Mouse (Mus musculus): Measurements from ENCODE around the gene Otulin.

The Otulin gene

DNA sequence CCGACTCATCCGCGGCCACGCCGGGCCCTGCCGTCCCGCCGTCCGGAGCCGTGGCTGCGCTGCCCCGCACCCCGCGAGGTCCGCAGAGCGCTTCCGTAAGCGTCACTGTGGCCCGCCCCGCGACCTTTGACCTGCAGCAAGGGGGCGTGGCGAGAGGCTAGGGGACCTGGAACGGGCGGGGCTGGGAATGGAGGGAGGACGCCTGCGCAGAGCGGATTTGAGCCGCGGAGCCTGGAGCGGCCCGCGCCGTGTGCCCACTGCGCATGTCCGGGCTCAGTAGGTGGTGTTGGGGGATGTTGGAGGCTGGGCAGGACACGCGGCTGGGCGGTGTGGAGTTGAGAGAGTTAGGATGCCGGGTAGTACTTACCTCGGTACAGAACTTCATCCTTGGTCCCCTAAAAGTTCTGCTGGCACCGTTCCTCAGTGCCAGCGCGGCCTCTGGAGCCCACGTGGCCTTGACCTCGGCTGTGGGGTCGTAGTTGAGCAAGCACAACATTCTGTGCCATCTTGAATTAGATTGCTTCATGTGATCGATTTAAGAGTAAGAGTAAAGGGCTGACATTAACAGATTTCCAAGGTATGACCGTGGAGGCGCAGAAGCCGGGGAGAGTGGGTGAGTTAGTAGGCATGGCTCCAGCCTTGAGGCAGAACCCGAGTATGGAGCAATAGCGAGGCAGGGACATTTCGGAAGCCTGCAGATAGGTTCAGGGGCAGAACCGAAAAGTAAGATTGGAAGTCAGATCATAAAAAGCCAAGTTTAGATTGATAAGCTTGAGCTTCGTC lies at the start of gene Otulin:
Gene Otulin (minus strand): TSS at position 93 of the 783 bp plus-strand sequence.
- CTCF ChIA-PET: no interaction called here

DNA sequence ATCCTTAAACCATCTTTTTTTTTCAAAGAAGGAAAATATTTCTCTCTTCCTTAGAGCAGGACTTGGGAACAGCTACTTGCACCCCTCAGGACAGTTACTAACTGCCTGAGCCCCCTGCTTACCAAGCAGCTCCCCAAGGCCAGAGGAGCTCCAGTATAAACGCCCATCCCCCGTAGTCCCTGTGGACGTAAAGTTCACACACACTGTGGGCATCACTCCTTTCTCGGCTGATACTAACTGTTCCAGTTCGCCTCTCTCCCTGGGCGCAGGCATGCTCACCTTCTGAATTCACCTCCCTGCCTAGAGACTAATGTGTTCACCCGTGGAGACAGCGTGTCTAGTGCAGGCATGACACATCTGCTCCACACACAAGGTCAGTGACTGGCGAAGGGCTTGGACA lies 48.0 kb upstream of the Otulin start:
- CTCF ChIA-PET: no interaction called here

DNA sequence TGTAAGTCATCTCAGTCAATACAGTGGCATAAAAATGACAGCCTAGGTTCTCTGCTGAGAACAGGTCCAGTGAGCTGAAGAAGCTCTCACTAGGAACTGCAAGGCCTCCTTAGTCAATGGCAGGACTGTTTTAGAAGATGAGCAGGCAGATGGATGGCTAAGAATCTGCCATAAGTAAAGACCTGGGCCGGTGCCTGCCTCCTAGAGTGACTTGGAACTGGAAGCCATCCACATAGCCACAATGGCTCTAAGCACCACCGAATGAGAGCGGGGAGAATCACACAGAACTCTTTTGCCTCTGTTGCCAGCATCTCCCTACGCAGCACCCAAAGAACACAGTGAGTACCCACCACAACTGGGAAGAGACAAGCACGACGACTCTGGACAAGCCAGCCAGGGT lies 47.3 kb upstream of the Otulin start:
- CTCF ChIA-PET: interaction anchor here (0.7 kb wide), 1 partner anchor 76 kb away, joined by 7 read pairs; no protein-coding TSS in a partner anchor

DNA sequence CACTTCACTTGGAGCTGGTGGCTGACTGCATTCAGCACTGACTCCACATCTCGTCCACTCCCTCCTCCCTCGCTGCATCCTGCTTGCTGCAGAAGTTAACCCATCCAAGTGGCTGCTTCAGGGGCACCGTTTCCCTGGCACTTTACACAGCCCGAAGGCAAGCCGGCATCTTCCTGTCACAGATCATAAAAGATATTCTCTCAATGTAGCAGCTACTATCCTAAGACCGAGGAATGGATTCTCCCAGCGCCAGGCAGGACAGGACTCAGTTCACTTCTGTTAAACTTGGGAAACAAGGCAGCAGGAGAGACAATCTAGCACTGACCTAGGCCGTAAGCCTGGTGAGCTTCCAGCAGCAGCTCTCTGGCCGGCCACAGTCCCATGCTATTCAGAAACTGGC lies 45.7 kb upstream of the Otulin start:
- CTCF ChIA-PET: no interaction called here

DNA sequence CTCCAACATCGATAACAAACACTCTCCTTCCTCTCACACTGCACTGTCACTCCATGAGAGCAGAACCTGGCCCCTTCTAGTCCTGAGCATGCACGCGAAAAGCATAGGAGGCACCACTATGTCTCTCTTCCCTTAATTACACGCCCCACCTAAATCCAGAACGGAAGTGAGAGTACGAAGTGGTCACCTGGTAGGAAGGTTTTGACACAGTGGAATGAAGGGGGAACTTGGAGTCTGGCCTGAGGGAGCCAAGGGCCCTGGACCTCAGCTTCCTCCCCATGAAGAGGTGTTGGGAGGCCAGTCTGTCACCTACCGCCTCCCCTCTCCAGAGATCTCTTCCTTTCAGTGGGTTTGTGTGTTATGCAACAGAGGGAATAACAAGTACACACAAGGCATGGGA lies 44.6 kb upstream of the Otulin start:
- CTCF ChIA-PET: no interaction called here

DNA sequence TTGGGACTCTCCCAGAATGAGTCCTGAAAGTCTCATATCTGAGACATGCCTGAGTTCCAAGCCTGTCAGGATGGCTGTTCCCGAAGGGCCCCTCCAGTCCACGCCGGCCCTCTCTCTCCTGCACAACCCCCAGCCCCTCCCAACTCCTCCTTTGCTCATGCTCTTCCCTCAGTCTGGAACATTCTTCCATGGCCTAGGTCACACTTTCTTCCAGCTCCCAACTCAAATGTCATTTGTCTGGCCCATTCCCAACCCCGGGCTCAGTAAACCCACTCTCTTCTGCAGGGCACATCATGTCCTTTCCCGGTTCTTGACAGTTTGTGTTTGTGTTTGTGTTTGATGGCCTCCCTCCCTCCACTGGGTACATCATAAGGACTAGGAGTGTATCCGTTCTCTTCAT lies 43.5 kb upstream of the Otulin start:
- CTCF ChIA-PET: no interaction called here

DNA sequence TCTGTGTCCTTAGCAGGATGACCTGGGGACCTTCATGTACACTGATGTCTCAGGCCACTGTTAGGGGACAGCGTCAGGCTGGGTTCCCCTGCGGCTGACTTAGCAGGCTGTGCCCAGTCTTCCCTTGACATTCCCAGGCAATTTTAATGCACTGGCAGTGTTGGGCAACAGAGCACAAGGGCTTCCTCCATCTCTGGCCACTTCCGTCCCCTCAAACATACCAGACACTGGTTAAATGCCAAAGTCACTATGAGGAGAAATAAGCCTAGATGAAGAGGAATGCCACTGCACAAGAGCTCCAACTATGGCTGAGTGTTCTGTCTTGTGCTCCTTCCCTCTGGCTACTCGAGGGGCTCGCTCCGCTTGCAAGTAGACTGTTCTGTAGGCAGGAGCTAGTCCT lies 42.7 kb upstream of the Otulin start:
- CTCF ChIA-PET: no interaction called here

DNA sequence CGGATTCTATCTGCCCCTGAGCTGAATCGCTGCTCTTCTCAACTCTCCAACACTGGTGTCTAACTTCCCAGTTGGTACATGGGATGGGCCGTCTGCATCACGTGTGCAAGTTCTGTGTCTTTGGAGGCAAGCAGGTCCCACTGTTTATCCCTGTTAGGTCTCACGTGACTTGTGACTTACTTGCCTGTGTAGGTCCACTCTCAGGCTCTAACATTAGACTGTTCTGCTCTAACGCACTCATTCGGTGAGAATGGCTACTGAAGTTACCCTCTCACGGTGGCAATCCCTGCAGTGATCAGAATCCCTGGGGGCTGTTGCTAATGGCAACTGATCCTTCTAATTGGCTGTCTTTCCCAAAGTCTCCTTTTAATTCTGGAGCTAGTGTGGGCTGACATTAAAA lies 41.8 kb upstream of the Otulin start:
- CTCF ChIA-PET: no interaction called here

DNA sequence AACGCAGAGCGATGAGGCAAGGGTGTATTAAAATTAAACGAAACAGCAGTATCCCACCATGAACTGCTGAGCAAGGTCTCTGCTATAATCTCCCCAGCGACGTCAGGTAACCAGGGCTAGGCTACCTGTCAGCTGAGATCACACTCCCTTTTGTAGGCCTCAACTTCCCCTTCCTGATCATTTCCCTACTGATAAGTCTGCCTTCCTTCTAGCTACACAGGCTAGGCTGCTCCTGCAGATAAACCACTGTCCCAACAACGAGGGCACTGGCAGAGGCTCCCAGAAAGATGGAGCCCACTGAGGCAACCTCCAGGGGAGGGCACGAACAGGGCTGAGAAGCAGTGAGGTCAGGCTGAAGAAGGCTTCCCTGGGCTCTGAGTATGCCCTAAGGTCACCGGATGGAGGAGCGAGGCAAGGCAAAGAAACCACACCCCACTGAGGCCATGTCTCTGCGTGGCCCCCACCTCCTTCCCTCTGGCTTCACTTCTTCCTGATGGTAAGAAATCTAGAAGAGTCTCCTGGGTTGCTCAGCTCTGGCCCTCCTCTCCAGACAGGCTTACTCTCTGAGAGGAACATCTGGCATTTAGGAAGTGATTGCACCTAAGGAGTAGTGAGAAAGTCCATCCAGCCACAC lies 41.2 kb upstream of the Otulin start:
- CTCF ChIA-PET: no interaction called here

DNA sequence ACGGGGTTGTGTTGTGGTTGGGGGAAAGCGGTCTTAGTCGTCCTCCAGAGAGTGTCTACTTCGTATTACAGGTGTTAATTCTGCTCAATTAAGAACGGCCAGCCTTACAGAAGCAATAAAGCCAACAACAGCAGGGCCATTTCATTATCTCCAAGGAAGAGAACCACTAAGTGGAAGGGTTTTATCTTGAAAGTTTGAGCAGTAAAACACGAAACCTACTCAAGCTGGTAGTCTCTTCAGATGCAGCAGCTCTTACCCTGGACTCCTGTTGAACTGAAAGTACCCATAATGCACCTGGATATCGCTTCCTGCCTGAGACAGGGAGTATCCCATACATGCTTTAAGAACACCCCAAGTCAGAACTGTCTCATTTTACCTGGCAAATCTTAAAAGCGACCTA lies 40.2 kb upstream of the Otulin start:
- CTCF ChIA-PET: interaction anchor here (0.9 kb wide), 1 partner anchor 38 kb away, joined by 3 read pairs; no protein-coding TSS in a partner anchor

DNA sequence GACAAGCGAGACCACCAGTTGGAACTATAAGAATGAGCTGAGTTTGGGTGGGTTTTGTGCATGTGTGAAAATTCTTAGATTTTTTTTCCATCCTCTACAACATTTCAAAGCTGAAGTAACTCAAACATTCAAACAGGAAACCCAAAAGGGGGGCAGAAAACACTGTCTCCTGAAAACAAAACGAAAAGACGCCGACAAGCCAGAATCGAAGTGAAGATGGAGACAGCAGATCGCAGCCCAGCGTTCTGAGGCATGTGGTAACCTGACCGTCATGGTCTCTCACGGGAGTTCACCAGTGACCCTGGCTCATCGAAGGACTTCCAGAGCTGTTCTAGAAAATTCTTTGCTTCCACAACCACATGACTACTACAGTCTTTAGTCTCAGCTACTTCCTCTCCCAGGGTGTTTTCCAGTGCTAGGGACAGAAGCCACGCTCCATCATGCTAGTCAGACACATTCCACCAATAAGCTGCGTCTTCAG lies 39.5 kb upstream of the Otulin start:
- CTCF ChIA-PET: no interaction called here

DNA sequence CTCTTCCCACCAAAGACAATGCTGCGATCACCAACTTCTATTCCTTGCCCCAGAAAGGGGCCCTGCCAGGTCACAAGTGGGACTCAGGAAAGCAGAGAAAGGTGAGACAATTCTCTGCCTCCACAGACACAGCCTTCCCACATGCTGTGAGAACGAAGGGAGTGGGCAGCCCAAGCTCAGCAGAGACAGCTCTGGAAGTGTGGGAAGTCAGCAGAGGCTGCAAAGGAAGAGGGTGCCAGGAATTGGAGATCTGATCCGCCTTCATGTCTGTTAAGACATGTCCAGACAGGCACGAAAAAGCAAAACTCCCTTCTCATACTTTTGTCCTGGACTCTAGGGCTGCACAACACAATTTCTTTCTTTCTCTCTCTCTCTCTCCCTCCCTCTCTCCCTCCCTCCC lies 38.8 kb upstream of the Otulin start:
- CTCF ChIA-PET: no interaction called here

DNA sequence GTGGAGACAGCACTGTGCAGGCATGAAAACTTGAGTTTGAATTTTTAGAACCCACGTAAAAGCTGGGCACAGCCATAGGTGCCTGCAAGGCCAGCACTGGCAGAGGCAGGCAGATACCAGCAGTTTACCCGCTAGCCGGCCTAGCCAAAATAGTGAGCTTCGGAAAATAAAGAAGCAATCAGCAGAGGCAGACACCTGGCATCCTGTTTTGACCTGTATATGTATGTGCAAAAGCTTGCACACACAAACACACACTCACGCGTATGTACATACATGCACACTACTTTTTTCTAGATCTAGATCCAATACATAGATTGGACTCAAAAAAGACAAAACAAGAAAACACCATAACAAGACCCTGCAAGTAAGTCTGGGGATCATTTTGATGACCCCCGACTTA lies 38.1 kb upstream of the Otulin start:
- CTCF ChIA-PET: no interaction called here

DNA sequence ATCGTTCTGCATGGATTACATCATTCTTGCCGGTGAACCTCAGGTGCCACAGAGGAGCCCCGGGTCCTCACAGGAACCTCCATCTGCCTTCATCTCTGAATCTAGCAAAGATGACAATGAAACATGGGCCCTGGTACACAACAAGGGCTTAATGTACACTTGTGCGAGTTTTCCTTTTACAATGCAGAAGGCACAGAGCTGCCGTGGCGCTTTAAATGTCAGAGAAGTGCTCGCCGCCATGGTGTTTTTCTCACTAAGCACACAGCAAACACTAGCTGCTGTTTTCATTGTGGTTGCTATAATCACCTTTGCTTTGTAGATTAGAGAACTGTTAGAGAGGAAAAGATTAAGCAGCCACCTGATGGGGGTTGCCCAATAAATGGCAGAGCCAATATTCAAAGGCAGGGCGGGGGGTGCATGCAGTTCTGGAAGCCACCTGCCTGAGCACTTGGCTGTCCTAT lies 37.5 kb upstream of the Otulin start:
- CTCF ChIA-PET: no interaction called here

DNA sequence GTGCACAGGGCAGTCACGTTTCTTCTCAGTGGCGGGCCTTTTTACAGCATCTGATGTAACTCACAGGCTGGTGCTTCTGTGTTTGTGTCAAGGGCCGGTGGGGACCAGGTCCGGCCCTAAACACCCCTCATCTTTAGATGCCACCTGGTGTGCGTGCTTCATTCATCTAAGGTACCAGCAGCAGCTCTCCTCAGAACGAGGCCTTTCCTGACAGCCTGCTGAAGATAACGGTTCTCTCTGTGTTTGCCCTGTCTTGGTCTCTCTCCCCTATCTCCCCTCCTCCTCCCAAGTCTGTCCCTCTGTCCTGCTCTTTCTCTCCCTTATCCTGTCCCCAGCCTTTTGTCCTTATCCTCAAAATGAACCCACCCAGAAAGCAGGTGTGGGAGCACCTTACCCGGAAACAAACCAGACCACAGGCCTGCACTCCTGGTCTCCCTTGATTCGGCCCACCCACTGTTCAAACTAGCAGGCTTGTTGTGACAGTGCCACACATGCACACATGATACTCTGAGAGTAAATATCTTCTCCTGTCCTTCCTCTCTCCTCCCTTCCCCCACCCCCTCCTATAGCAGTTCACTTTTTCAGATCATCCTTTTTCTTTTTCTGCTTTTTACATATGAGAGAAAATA lies 36.5 kb upstream of the Otulin start:
- CTCF ChIA-PET: no interaction called here

DNA sequence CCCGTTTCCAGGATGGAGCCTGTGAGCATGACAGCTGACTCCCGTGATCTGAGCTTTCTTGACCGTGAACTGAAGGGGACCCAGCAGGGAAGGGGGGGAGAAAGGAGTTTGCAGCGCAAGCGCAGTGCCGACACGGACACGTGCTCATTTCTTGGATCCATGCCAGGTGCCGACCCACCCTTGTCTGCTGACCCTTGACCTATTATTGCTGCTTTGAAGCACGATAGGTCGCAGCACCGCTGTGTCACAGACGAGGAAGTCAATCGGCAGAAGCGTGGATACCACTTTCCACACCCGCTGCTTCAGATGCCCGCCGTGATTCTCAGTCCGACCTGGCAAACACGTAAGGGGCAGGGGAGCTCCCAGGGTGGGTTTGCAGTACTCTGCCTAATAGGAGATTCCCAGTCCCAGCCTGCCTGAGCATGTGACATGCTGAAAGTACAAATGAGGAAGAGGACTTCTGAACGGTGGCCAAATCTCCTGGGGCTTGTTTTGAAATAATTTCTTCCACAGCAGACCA lies 35.0 kb upstream of the Otulin start:
- CTCF ChIA-PET: no interaction called here

DNA sequence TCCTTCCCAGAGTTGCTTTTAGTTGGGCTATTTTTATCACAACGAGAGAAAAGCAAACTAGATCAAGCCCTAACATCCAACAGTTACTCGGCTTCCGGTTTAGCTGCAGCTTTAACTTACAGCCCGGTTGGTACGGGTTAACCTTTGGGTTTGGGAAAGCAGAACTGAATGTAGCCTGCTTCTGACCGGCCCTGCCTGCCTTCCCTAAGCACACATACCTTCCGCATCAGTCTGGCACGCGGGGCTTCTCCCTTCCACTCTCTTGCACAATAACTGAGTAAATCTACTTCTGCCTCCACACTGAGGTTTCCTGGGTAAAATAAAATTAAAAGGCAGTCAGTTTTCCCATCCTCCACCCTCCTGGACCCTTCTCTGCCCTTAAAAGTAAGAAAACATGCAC lies 33.6 kb upstream of the Otulin start:
- CTCF ChIA-PET: no interaction called here

DNA sequence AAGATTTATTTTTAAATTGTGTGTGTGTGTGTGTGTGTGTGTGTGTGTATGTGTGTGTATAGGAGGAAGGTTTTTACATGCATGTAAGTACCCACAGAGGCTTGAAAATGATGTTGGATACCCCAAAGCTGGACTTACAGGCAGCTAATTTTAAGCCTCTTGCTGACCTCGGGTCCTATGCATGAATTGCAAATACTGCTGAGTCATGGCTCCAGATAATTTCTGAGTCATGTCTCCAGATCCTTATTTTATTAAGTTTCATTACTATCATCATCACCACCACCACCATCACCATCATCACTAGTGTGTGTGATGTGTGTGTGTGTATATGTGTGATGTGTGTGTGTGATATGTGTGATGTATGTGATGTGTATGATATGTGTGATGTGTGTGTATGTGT lies 32.2 kb upstream of the Otulin start:
- CTCF ChIA-PET: no interaction called here

DNA sequence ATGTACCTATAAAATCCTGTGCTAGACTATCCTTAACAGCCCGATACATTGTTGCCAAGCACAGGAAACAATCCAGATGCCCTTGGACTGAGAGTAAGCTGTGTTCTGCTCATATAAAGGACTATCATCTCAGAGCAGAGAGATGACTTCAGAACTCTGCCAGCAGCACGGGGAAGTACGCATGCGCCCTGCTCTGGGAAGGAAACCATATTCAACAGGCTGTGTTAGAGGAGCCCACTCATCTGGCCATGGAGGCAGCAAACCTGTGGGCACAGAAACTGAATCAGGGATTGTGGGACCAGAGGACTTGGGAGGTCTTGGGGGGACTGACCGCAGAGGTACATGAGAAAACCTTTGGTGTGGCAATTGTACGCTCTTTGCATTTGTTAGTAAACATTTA lies 31.2 kb upstream of the Otulin start:
- CTCF ChIA-PET: no interaction called here

DNA sequence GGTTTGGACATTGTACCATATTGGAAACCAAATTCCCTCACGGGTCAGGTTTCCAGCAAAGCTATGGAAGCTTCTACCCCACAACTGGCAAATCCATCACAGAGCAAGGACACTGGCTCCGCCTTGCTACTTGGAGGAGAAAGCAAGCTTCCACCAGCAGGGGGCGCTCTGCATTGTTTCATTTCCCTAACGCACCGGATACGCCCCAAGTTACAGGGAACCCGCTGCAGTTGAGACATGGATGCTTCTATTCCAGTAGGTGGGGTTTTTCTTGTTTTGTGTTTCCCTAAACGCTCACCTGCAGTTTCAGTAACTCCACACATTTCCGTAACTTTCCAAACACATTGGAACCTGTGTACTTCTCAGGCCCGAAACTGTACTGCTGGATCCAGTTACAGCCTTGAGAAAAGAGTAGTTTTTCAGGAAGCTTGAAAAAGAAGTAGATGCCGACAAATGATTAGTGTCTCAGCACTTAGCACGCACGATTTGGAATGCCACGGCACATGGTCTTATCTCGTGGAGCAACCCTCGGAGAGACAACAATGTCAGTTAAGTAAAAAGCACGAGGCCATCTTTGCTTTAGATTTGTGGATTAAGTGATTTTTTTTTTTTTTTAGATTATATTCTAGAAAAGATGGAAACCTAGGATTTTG lies 29.2 kb upstream of the Otulin start:
- CTCF ChIA-PET: interaction anchor here (0.6 to 1.4 kb wide), 5 partner anchors 20 to 389 kb away, joined by 3 to 4 read pairs (median 4); no protein-coding TSS in a partner anchor

DNA sequence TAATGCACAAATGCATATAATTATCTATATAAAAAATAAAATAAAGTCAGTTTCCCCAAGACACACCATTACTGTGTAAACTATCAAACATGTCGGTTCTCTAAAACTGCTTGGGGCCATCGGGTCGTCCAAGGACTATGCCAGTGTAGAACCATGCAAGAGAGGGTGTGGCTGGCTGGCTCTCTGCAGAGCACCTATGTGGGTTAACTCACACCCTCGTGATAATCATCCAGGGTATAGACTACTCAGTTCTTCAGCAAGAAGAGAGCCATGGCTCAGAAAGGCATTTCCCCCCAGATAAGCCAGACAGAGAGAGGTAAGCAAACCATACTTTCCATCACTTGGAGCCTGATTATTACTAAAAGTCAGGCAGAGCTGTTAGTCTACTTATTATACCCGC lies 28.6 kb upstream of the Otulin start:
- CTCF ChIA-PET: interaction anchor here (0.7 to 1.4 kb wide), 2 partner anchors 20 to 68 kb away, joined by 3 to 4 read pairs; no protein-coding TSS in a partner anchor

DNA sequence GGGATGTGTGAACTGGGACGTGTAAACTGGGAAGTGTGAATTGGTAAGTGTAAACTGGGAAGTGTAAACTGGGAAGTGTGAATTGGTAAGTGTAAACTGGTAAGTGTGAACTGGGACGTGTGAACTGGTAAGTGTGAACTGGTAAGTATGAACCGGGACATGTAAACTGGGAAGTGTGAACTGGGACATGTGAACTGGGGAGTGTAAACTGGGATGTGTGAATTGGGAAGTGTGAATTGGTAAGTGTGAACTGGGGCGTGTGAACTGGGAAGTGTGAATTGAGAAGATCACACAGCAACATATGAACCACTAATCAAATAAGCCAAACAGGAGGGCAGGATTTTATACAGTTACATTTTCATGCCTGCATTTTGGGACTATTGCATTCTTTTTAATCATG lies 27.9 kb upstream of the Otulin start:
- CTCF ChIA-PET: no interaction called here

All from spleen, embryonic (tissue).